ENCODE assay signal across 8 mouse cellular contexts in genomic region chr10:61275669-61276110, GRCm38 (mm10). TPM values are rescaled to one million over a fixed set of nuclear protein-coding genes. Genes with fewer than 3 reads are reported as not detected.
DNase-seq lines count a peak whose midpoint lies in the region; ATAC-seq and TF ChIP-seq lines count a peak whose summit lies in the region.

No protein-coding gene starts in this region.

- H3K4me2 ChIP-seq in hindbrain, embryonic 11.5 days (replicated peaks; ENCODE audit: low read depth, low read length) = 0 out of 2 replicates have a peak overlapping the region, but pooled peaks have one; percentile 5
- H3K4me2 ChIP-seq in liver, embryonic 11.5 days = no peak overlapping the region
- 0 out of 2 replicates have a peak overlapping the region, but pooled peaks have one; percentile 2 for H3K4me2 ChIP-seq in neural tube, embryonic 12.5 days (replicated peaks)

- TF ChIP-seq CTCF in cortical plate, adult 2 months (IDR thresholded peaks at IDR 0.05; ENCODE audit: extremely low read depth, insufficient read depth, low read length) = peak; percentile 69

- no peaks in the 10 kb centered on the region for H3K9me3 ChIP-seq in hindbrain, embryonic 11.5 days (ENCODE audit: control insufficient read depth, low read length)
- H3K9me3 ChIP-seq in liver, embryonic 11.5 days (ENCODE audit: control insufficient read depth, low read length) = no peaks in the 10 kb centered on the region
- H3K9me3 ChIP-seq in neural tube, embryonic 12.5 days = no peaks in the 10 kb centered on the region

- no peak overlapping the region for H3K9ac ChIP-seq in hindbrain, embryonic 11.5 days (ENCODE audit: low read depth, low read length)
- H3K9ac ChIP-seq in liver, embryonic 11.5 days (ENCODE audit: low read depth, low read length) = no peak overlapping the region
- H3K9ac ChIP-seq in neural tube, embryonic 12.5 days = no peak overlapping the region

- ATAC-seq in hindbrain, embryonic 11.5 days (ENCODE audit: low FRiP score) = peak; percentile 15; the same call in 1 of the 2 replicates
- peak; percentile 47; the same call in 1 of the 2 replicates for ATAC-seq in liver, embryonic 11.5 days (replicated peaks; ENCODE audit: low FRiP score)
- ATAC-seq in neural tube, embryonic 12.5 days (ENCODE audit: low FRiP score, low read depth) = 0 out of 2 replicates have a peak, but pooled peaks have one; percentile 53

- no peaks in the 10 kb centered on the region for H3K36me3 ChIP-seq in hindbrain, embryonic 11.5 days (ENCODE audit: control insufficient read depth, insufficient read depth, low read length)
- no peaks in the 10 kb centered on the region for H3K36me3 ChIP-seq in liver, embryonic 11.5 days (ENCODE audit: control insufficient read depth, insufficient read depth, low read length)
- H3K36me3 ChIP-seq in neural tube, embryonic 12.5 days = no peaks in the 10 kb centered on the region

- no peaks in the 10 kb centered on the region for H3K4me1 ChIP-seq in cortical plate, adult 2 months (ENCODE audit: control insufficient read depth, insufficient read depth, low read length)
- H3K4me1 ChIP-seq in hindbrain, embryonic 11.5 days (replicated peaks; ENCODE audit: control insufficient read depth, insufficient read depth, low read length) = no peaks in the 10 kb centered on the region
- H3K4me1 ChIP-seq in liver, embryonic 11.5 days (replicated peaks; ENCODE audit: control insufficient read depth, insufficient read depth, low read length) = no peaks in the 10 kb centered on the region
- H3K4me1 ChIP-seq in neural tube, embryonic 12.5 days = peaks cover 12% of the 10 kb centered on the region; the same call in 1 of the 2 replicates

- no peak for TF ChIP-seq POLR2A in cortical plate, adult 2 months (IDR thresholded peaks at IDR 0.05; ENCODE audit: extremely low read depth, insufficient read depth, low read length)

- 7% methylated on average over 5 of the region's 5 CpGs for WGBS in hindbrain, embryonic 11.5 days
- WGBS in liver, embryonic 11.5 days = 3% methylated on average over 5 of the region's 5 CpGs
- WGBS in neural tube, embryonic 12.5 days = 5% methylated on average over 5 of the region's 5 CpGs

- peaks cover 18% of the 10 kb centered on the region for H3K27me3 ChIP-seq in hindbrain, embryonic 11.5 days (ENCODE audit: control insufficient read depth, insufficient read depth, low read length)
- peaks cover 39% of the 10 kb centered on the region for H3K27me3 ChIP-seq in liver, embryonic 11.5 days (replicated peaks; ENCODE audit: control insufficient read depth, insufficient read depth, low read length)
- peaks cover 24% of the 10 kb centered on the region for H3K27me3 ChIP-seq in neural tube, embryonic 12.5 days (replicated peaks)

- H3K27ac ChIP-seq in cortical plate, adult 2 months (ENCODE audit: insufficient read depth, low read length) = no peak overlapping the region
- no peak overlapping the region for H3K27ac ChIP-seq in hindbrain, embryonic 11.5 days (ENCODE audit: low read depth, low read length)
- H3K27ac ChIP-seq in liver, embryonic 11.5 days (ENCODE audit: low read depth, low read length) = no peak overlapping the region
- H3K27ac ChIP-seq in neural tube, embryonic 12.5 days = no peak overlapping the region

- DNase-seq in adrenal gland, postnatal 14 days = peak; percentile 44
- DNase-seq in adrenal gland, postnatal 4 days (ENCODE audit: low spot score in 2 of 2) = no peak
- peak; percentile 21 to 25 for DNase-seq in CD8-positive naive resting alpha-beta T cell, adult 2 months (ENCODE audit: low read depth in 2 of 2, low spot score in 2 of 2)
- DNase-seq in hindbrain, embryonic 11.5 days (ENCODE audit: low spot score) = peak; percentile 66
- peak; percentile 43 for DNase-seq in liver, embryonic 11.5 days (ENCODE audit: low spot score)
- no peak for DNase-seq in right cerebral cortex, postnatal 36 days (ENCODE audit: low spot score in 2 of 2)

- no peak overlapping the region for H3K4me3 ChIP-seq in cortical plate, adult 2 months (ENCODE audit: insufficient read depth, low read length)
- H3K4me3 ChIP-seq in hindbrain, embryonic 11.5 days (ENCODE audit: low read depth, low read length) = no peak overlapping the region
- no peak overlapping the region for H3K4me3 ChIP-seq in liver, embryonic 11.5 days (ENCODE audit: low read depth, low read length)
- H3K4me3 ChIP-seq in neural tube, embryonic 12.5 days = no peak overlapping the region

RNA-seq across cellular contexts. Expression of gene Adamts14, which starts 2.5 kb away (rescaled TPM):
- total RNA-seq in adrenal gland, postnatal 14 days (2021) = 3.0 and 3.1 TPM in 2 replicates
- total RNA-seq in adrenal gland, postnatal 4 days (2021) = 1 to 10 TPM; 6.3 to 7.7 TPM
- 0.23 and 0.29 TPM in 2 replicates for polyA plus RNA-seq in cortical plate, adult 2 months (2012; rRNA removed)
- polyA plus RNA-seq in hindbrain, embryonic 11.5 days (2014; fragmentation: Nextera tagmentation; extraction: Ambion mirVana) = 0.22 and 0.37 TPM in 2 replicates
- 0.48 and 0.92 TPM in 2 replicates for polyA plus RNA-seq in liver, embryonic 11.5 days (2014; fragmentation: Nextera tagmentation; extraction: Ambion mirVana)
- 0.43 and 0.46 TPM in 2 replicates for polyA plus RNA-seq in neural tube, embryonic 12.5 days (2016; fragmentation: Nextera tagmentation; extraction: Ambion mirVana)

RNA-seq across cellular contexts. Expression of gene Prf1, which starts 21.9 kb away (rescaled TPM):
- 0.22 and 0.26 TPM in 2 replicates for total RNA-seq in adrenal gland, postnatal 14 days (2021)
- under 1 TPM in 1 of 2 experiments, not detected in 1; 0.28 TPM for total RNA-seq in adrenal gland, postnatal 4 days (2021)
- 0.11 TPM in 1 of 2 replicates, not detected in the other for polyA plus RNA-seq in cortical plate, adult 2 months (2012; rRNA removed)
- 0.17 TPM in 1 of 2 replicates, not detected in the other for polyA plus RNA-seq in hindbrain, embryonic 11.5 days (2014; fragmentation: Nextera tagmentation; extraction: Ambion mirVana)
- 0.06 and 0.19 TPM in 2 replicates for polyA plus RNA-seq in liver, embryonic 11.5 days (2014; fragmentation: Nextera tagmentation; extraction: Ambion mirVana)
- polyA plus RNA-seq in neural tube, embryonic 12.5 days (2016; fragmentation: Nextera tagmentation; extraction: Ambion mirVana) = not detected in 2 replicates

Comparison
In these comparisons a context has a peak if more than half of its experiments do, and no peak if none do; other contexts are left out.
1. DNase-seq: peak in adrenal gland, postnatal 14 days (single experiment), CD8-positive naive resting alpha-beta T cell, adult 2 months (2 of 2), hindbrain, embryonic 11.5 days (single experiment) and liver, embryonic 11.5 days (single experiment); none in adrenal gland, postnatal 4 days (0 of 2) and right cerebral cortex, postnatal 36 days (0 of 2).
2. Peak in every context shown above with its lines, with median percentiles within 50 percentile points of each other: ATAC-seq.